Mouse (Mus musculus) midbrain, embryonic 13.5 days (tissue): ENCODE data around the gene Thsd1. TPM values are rescaled to one million over a fixed set of nuclear protein-coding genes. Genes with fewer than 3 reads are reported as not detected.
"Not testable (repeated sequence)": the region's sequence is repeated elsewhere in the genome, so short reads cannot be mapped to it uniquely, and the experiment has no call there.

Source experiments
- ATAC-seq: fragments of 200-750 bp; cut with Nextera tagmentation; 2 replicates; pipeline ENCODE4 v1.8.0; 2017; ENCODE audit warnings: mild to moderate bottlenecking, moderate TSS enrichment, moderate library complexity
- H3K27ac ChIP-seq: fragments of 300-500 bp; sonication (generic); 2 replicates; pipeline ENCODE4 v1.5.1; 2015; ENCODE audit warnings: inconsistent platforms, mild to moderate bottlenecking, moderate library complexity
- H3K27me3 ChIP-seq: fragments of 300-500 bp; sonication (generic); 2 replicates; pipeline ENCODE4 v1.6.1; 2015; ENCODE audit warnings: mild to moderate bottlenecking, inconsistent platforms
- H3K36me3 ChIP-seq: fragments of 300-500 bp; sonication (generic); 2 replicates; pipeline ENCODE4 v1.6.1; 2015; ENCODE audit warnings: mild to moderate bottlenecking, inconsistent platforms
- H3K4me1 ChIP-seq: fragments of 300-500 bp; sonication (generic); replicated peaks from 2 replicates; pipeline ENCODE4 v1.6.1; 2015; ENCODE audit warnings: inconsistent platforms
- H3K4me2 ChIP-seq: fragments of 300-500 bp; sonication (generic); replicated peaks from 2 replicates; pipeline ENCODE4 v1.6.1; 2015; ENCODE audit warnings: moderate library complexity, mild to moderate bottlenecking, inconsistent platforms
- H3K4me3 ChIP-seq: fragments of 300-500 bp; sonication (generic); replicated peaks from 2 replicates; pipeline ENCODE4 v1.5.1; 2015; ENCODE audit warnings: mild to moderate bottlenecking, inconsistent platforms
- H3K9ac ChIP-seq: fragments of 300-500 bp; sonication (generic); replicated peaks from 2 replicates; pipeline ENCODE4 v1.6.1; 2015; ENCODE audit warnings: mild to moderate bottlenecking, inconsistent platforms
- H3K9me3 ChIP-seq: fragments of 300-500 bp; sonication (generic); 2 replicates; pipeline ENCODE4 v1.6.1; 2016; ENCODE audit warnings: mild to moderate bottlenecking, inconsistent platforms
- WGBS: fragments of 180-500 bp; shearing (Covaris S2); methylation state at CpG from one replicate; pipeline ENCODE4 v1.1.7; 2015; 5-methylcytosine and 5-hydroxymethylcytosine counted together
- polyA plus RNA-seq: library from polyadenylated mRNA; unstranded; fragments of >200 nt; fragmentation: Nextera tagmentation; extraction: Ambion mirVana; gene quantifications from 2 replicates; pipeline ENCODE4 v1.2.1, GENCODE M21; 2015

The Thsd1 gene
- polyA plus RNA-seq, 1 experiment from 2014 or later: 6.9 TPM

DNA sequence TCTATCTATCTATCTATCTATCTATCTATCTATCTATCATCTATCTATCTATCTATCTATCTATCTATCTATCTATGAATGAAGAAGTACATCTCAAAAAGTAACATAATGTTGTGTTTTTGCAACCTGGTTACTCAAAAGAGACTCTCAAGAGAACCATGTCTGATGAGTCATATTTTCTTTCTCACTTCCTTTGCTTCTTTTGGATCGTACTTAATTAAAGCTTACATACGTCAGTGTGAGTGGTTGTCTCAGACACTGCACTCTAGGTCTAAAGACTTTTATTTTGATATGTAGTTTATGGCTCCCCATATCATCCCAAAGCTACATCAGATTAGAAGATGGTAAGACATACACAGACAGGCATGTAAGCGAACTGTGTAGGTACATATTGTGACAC lies 46.0 kb downstream of the Thsd1 start:
- Histone ChIP-seq H3K27ac (no peak overlapping the region), H3K9ac (no peak overlapping the region), H3K9me3 (no peaks in the 10 kb centered on the region), H3K36me3 (no peaks in the 10 kb centered on the region), H3K4me3 (no peak overlapping the region), H3K27me3 (no peaks in the 10 kb centered on the region), H3K4me1 (no peaks in the 10 kb centered on the region), H3K4me2 (no peak overlapping the region)
- no peak for ATAC-seq
- 93% methylated on average over 3 of the region's 3 CpGs for WGBS

DNA sequence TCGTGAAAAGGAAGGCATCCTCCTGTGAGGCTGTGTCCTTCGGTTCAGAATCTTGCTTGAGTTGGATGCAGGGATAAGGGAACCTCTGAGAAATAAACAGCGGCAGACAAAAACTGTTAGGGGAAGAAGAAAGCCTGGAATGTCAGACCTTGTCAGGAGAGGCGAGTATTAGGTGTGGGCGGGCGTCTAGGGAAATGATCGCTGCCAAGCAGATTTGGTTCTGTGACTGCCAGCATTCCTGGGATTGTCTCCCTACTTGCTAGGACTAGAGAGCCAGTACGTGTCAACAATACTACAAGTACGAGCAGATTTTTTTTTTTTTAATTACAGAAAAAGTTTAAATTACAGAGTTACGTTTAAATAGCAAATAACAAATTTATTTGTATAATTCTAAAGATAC lies 47.5 kb downstream of the Thsd1 start:
- Histone ChIP-seq H3K4me1 (no peaks in the 10 kb centered on the region), H3K9ac (no peak overlapping the region), H3K9me3 (no peaks in the 10 kb centered on the region), H3K27ac (no peak overlapping the region), H3K4me3 (no peak overlapping the region), H3K27me3 (no peaks in the 10 kb centered on the region), H3K4me2 (no peak overlapping the region), H3K36me3 (no peaks in the 10 kb centered on the region)
- ATAC-seq: no peak
- 75% methylated on average over 10 of the region's 10 CpGs for WGBS

DNA sequence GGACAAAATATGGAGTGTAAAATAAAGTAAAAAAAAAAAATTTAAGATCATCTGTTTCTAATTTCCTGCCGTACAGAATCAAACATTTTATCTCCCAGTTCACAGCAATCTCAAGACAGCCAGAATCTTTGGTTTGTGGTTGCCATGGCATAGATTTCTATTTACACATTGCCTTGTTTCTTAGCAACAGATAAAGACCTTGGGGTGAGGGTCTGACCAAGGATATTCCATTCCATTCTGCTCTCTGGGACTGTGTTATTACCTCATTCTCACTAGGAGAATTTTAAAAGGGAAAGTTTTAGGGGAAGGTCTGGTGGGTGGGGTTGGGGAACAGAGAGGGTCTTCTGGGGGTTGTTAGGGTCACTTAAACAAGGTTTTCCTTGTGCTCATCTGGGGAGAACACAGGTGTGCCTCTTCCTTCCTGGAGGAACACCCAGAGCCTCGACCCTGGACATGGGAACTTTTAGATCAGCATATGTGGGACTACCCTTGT lies 55.9 kb downstream of the Thsd1 start, which contains the start of gene Tpte:
Gene Tpte, plus strand, starts transcription at position 443 of the 493 bp plus-strand sequence.
- H3K4me1 ChIP-seq: no peaks in the 10 kb centered on the region
- 64% methylated on average over 2 of the region's 2 CpGs for WGBS
- no peaks in the 10 kb centered on the region for H3K27me3 ChIP-seq
- no peak within 1 kb of the TSS for H3K4me2 ChIP-seq
- no peak within 1 kb of the TSS for H3K9ac ChIP-seq
- H3K36me3 ChIP-seq: no peaks in the 10 kb centered on the region
- ATAC-seq: no peak
- H3K4me3 ChIP-seq: no peak within 1 kb of the TSS
- H3K27ac ChIP-seq: no peak within 1 kb of the TSS
- H3K9me3 ChIP-seq: no peaks in the 10 kb centered on the region

DNA sequence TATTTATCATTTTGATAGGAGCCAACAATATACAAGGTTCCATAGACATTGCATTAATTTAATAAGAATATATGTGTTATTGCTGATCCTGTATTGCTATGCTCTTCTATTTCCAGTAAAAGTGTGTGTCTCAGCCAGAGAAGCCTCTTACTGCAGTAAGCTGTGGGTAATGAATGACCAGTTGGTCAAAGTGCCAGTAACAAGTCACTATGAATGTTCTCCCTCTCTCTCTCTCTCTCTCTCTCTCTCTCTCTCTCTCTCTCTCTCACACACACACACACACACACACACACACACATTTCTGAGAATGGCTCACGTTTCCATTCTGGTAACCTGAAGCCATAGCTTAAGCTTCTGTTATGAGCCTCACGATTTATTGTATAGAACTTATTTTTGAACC lies 75.2 kb downstream of the Thsd1 start:
- Histone ChIP-seq H3K27ac (no peak overlapping the region), H3K4me3 (no peak overlapping the region), H3K27me3 (no peaks in the 10 kb centered on the region), H3K4me1 (peaks cover 9% of the 10 kb centered on the region; the same call in 1 of the 2 replicates), H3K9me3 (no peaks in the 10 kb centered on the region), H3K36me3 (no peaks in the 10 kb centered on the region), H3K9ac (no peak overlapping the region), H3K4me2 (no peak overlapping the region)
- no peak for ATAC-seq
- WGBS: 53% methylated on average over 2 of the region's 2 CpGs

DNA sequence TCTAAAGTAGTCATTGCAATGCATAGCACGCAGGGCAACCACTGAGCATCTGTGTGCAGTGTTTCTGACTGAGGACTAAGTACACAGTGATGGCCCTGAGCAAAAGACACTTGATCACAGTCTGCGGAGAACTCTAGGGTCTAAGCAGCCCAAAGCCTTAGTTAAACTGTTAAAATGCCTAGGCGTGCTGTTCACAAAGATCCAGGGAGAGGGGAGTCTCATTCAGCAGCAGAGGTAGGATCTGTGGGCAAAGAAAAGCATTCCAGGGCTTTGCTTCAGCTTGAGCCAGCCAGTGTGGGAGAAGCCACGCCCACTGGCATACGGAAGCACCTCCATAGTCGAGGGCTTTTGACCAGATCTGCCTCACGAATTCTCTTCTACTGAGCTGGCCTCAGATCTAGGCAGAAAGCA lies 75.8 kb downstream of the Thsd1 start:
- Histone ChIP-seq H3K27me3 (no peaks in the 10 kb centered on the region), H3K4me3 (peak overlapping the region; percentile 29), H3K9ac (0 out of 2 replicates have a peak overlapping the region, but pooled peaks have one; percentile 23), H3K9me3 (no peaks in the 10 kb centered on the region), H3K4me1 (peaks cover 9% of the 10 kb centered on the region; the same call in 1 of the 2 replicates), H3K36me3 (no peaks in the 10 kb centered on the region), H3K4me2 (peak overlapping the region; percentile 50), H3K27ac (no peak overlapping the region)
- 15% methylated on average over 7 of the region's 7 CpGs for WGBS
- peak; percentile 89 for ATAC-seq

DNA sequence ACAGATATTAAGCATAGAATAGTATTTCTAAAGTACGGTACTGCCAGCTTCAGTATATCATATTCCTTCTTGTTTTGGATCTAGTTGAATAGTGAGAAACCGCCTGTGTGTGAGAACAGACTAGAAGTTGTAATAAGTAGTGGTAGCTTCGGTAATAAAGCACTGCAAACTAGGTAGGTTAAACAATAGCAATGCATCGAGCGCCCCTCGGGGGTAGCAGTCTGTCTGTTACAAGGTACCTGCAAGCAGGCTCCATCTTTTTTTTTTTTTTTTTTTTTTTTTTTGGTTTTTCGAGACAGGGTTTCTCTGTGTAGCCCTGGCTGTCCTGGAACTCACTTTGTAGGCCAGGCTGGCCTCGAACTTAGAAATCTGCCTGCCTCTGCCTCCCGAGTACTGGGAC lies 76.9 kb downstream of the Thsd1 start:
- H3K9me3 ChIP-seq, H3K4me3 ChIP-seq, H3K9ac ChIP-seq, H3K27me3 ChIP-seq, ATAC-seq, H3K4me1 ChIP-seq, H3K36me3 ChIP-seq, H3K27ac ChIP-seq, H3K4me2 ChIP-seq: not testable (repeated sequence)
- WGBS: 86% methylated on average over 8 of the region's 9 CpGs

DNA sequence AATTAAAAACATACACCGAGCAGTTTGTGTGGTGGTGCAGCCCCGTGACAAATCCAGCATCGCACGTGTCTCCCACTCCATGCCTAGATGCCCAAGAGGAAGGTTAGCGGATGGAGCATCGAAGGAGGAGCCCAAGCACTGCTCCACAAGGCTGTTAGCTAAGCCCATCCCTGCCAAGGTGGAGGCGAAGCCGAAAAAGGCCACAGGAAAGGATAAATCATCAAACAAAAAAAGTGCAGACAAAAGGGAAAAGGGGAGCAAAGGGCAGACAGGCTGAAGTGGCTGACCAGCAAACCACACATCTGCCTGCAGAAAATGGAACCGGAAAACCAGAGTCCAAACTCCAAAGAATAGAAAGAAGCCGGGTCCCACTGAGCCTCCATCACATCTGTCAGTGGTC lies 79.9 kb downstream of the Thsd1 start:
- Histone ChIP-seq H3K9ac (no peak overlapping the region), H3K4me3 (no peak overlapping the region), H3K27me3 (no peaks in the 10 kb centered on the region), H3K4me2 (no peak overlapping the region), H3K9me3 (no peaks in the 10 kb centered on the region), H3K27ac (no peak overlapping the region), H3K4me1 (peaks cover 9% of the 10 kb centered on the region; the same call in 1 of the 2 replicates), H3K36me3 (no peaks in the 10 kb centered on the region)
- ATAC-seq: no peak
- WGBS: 79% methylated on average over 10 of the region's 10 CpGs

Other genes with a start within 250 kb of the Thsd1 start
- gene Atp7b, start 167.0 kb upstream of the Thsd1 start, polyA plus RNA-seq: 1.4 and 1.5 TPM in 2 replicates
- gene Alg11, start 166.6 kb upstream of the Thsd1 start, polyA plus RNA-seq: 37.1 and 38.4 TPM in 2 replicates
- gene Nek5, start 102.3 kb upstream of the Thsd1 start, polyA plus RNA-seq: 0.36 and 0.43 TPM in 2 replicates
- 8.9 and 9.1 TPM in 2 replicates for gene Nek3, start 60.9 kb upstream of the Thsd1 start, polyA plus RNA-seq
- gene Ckap2, start 41.5 kb upstream of the Thsd1 start, polyA plus RNA-seq: 26.8 and 27.5 TPM in 2 replicates
- gene Vps36, start 34.5 kb upstream of the Thsd1 start, polyA plus RNA-seq: 39.9 and 43.2 TPM in 2 replicates
- not detected in 2 replicates for gene Tpte, start 56.1 kb downstream of the Thsd1 start, polyA plus RNA-seq
- gene Slc25a15, start 171.3 kb downstream of the Thsd1 start, polyA plus RNA-seq: 8.3 and 8.5 TPM in 2 replicates
- 36.7 and 36.8 TPM in 2 replicates for gene Mrps31, start 184.0 kb downstream of the Thsd1 start, polyA plus RNA-seq